Mouse (Mus musculus) olfactory bulb, adult 2 months (tissue): ENCODE data around the gene Syngr4.

Experiments
- CTCF ChIP-seq: fragments of 200-500 bp; IDR thresholded peaks from 2 replicates; pipeline ENCODE4 v1.5.1; 2012; ENCODE audit warnings: low read depth, mild to moderate bottlenecking, low read length, moderate library complexity; ENCODE audit not compliant: insufficient read depth
- POLR2A ChIP-seq: fragments of 200-500 bp; IDR thresholded peaks from 2 replicates; pipeline ENCODE4 v1.6.1; 2012; ENCODE audit warnings: mild to moderate bottlenecking, low read depth, low read length, moderate library complexity; ENCODE audit not compliant: insufficient read depth

GRCm38 (mm10) chr7:45924429-45924816 lies 27.9 kb upstream of the Syngr4 start:
- TF ChIP-seq CTCF = no peak
- no peak for TF ChIP-seq POLR2A
